Mouse (Mus musculus): ENCODE measurements around the gene Afg3l1.
A peak's percentile ranks its signal among the peaks of the same experiment; 100 is the strongest.
"Not testable (repeated sequence)": the region's sequence is repeated elsewhere in the genome, so short reads cannot be mapped to it uniquely, and the experiment has no call there.

Afg3l1 gene

GRCm38 (mm10) chr8:123518172-123518571, 40.5 kb downstream of the Afg3l1 start:
- DNase-seq = no peak

DNA sequence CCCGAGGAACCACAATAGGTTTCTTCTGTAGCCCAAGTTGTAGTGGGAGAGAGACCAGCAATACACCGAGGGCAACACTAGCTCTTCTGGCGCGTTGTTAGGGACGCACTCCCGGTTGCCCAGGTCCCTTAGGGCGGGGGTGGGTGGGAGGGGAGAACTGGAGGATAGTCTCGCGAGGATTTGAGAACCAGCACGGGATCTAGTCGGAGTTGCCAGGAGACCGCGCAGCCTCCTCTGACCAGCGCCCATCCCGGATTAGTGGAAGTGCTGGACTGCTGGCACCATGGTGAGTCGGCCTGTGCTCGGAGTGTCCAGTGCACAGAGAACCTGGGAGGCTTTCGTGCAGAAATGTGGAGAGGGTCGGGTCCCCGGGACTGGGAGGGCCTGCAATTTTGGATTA, 41.0 kb downstream of the Afg3l1 start, which contains the start of gene Gas8:
Gas8 (plus strand) TSS at position 168 of the 400 bp plus-strand sequence.
- peak; percentile 88 for DNase-seq

- not testable (repeated sequence) for DNase-seq
These were observed 42.3 kb downstream of the Afg3l1 start for GRCm38 (mm10) chr8:123520048-123520447.

- DNase-seq = no peak
These were observed 50.2 kb downstream of the Afg3l1 start for GRCm38 (mm10) chr8:123527720-123528489.

GRCm38 (mm10) chr8:123536242-123536989, 58.7 kb downstream of the Afg3l1 start:
- no peak for DNase-seq

DNA sequence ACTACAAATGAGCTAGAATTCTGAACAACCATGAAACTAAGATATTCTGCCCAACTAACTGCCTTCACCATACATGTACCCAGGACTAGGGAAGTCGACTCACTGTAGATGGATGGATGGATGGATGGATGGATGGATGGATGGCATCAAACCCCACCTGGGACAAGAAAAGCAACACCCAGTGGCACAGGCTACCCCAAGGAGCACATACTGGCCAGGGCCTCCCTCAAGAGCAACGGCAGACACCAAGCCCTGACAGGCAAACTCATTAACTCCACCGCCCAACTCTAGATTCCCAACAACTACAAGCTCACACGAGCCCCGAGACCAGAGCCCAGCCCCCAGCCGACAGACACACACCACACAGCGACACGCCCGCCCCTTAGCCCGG, 59.3 kb downstream of the Afg3l1 start:
- no peak for DNase-seq

DNA sequence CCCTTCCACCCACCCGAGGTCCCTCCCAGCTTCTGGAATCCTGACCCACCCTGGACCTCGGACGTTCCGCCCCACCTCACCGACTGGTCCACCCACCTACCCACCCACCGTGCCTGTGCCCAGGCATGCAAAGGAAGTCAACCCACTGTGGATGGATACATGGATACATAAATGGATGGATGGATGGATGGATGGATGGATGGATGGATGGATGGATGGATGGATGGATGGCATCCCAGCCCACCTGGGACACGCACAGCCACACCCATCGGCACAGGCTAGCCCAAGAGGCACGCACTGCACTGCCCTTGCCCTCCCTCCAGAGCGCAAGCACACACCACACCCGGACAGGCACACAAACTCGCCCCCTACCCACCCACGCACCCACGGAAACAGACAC, 59.9 kb downstream of the Afg3l1 start:
- peak; percentile 18 for DNase-seq

All from kidney, adult 18-20 months (tissue).